Mouse (Mus musculus): ENCODE results near the gene Tenm3. TPM values are rescaled to one million over a fixed set of nuclear protein-coding genes. Genes with fewer than 3 reads are reported as not detected.

Tenm3 gene
- polyA plus RNA-seq, 1 experiment from 2014 or later, result 2.7 TPM

DNA sequence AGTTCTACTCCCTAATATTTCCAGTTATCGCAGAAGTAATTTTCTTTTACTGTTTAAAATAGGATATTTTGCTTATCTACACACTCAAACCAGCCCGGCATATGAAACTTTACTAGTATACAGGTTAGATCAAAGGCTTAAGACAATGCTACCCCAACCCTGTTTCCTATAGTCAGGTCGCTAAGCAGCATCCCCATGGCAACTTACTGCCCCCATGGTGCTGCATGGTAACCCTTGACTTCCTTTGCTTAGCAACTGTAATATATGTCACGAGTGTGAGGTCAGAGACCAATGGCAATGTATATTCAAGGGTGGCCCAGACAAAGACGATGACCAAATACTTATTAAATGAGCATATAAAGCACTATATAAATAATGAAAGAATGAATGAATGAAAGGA, 359.6 kb downstream of the Tenm3 start:
- Histone ChIP-seq H3K4me2 (no peak overlapping the region), H3K4me1 (replicated peaks) (no peaks in the 10 kb centered on the region), H3K4me3 (replicated peaks) (no peak overlapping the region), H3K27ac (replicated peaks) (no peak overlapping the region), H3K9me3 (replicated peaks) (no peaks in the 10 kb centered on the region), H3K9ac (no peak overlapping the region), H3K27me3 (no peaks in the 10 kb centered on the region), H3K36me3 (replicated peaks) (no peaks in the 10 kb centered on the region)
- WGBS (ENCODE audit: insufficient replicate concordance), result 58% methylated on average over 5 of the region's 5 CpGs
- ATAC-seq (ENCODE audit: insufficient read depth), result no peak

DNA sequence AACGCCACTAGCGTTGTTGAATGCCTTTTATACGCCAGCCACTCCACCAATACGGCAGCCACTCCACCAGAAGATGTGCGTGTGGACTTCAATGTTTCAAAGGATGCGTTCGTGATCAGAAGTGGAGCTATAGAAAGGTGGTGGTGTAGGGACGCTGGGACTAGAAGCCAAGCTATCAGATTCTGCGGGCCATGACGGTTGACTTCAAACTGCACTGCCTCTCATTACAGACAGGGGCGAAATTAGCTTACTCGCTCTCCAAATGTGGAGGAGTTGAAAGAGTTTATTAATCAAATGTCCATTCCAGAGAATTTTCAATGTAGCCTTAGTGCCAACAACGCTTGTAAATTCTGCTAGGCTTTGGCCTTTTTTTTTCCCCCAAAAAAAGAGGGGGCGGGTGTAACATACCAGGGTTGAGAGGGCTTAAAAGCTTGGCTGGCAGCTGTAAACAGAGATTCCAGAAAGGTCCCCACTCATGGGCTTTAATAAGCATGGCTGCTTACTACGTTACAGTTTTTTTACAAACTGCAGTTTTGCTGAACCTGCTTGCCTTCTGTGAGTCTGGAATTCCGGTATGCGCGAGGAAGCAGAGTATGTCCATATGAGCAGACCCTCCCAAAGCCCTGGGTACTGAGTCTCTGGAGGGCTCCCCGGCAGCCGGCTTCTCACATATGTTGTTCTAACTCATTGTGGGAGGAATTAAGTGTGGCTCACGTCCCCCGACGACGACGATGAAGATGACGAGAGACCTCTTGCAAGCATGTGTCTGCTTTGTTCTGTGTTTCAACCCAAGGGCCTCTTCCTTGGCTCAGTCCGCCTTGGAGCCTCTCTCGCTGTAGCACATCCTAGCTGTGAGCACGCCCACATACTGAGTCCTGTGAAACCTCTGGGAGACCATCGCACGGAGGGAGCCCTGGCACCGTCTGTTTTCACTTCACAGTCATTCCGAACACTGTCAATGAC, 361.8 kb downstream of the Tenm3 start:
- H3K4me3 ChIP-seq (replicated peaks), result no peak overlapping the region
- no peaks in the 10 kb centered on the region for H3K9me3 ChIP-seq (replicated peaks)
- H3K4me1 ChIP-seq (replicated peaks), result no peaks in the 10 kb centered on the region
- no peak overlapping the region for H3K9ac ChIP-seq
- no peak overlapping the region for H3K4me2 ChIP-seq
- no peaks in the 10 kb centered on the region for H3K36me3 ChIP-seq (replicated peaks)
- ATAC-seq (ENCODE audit: insufficient read depth), result no peak
- no peak overlapping the region for H3K27ac ChIP-seq (replicated peaks)
- WGBS (ENCODE audit: insufficient replicate concordance), result 76% methylated on average over 33 of the region's 33 CpGs
- H3K27me3 ChIP-seq, result no peaks in the 10 kb centered on the region

DNA sequence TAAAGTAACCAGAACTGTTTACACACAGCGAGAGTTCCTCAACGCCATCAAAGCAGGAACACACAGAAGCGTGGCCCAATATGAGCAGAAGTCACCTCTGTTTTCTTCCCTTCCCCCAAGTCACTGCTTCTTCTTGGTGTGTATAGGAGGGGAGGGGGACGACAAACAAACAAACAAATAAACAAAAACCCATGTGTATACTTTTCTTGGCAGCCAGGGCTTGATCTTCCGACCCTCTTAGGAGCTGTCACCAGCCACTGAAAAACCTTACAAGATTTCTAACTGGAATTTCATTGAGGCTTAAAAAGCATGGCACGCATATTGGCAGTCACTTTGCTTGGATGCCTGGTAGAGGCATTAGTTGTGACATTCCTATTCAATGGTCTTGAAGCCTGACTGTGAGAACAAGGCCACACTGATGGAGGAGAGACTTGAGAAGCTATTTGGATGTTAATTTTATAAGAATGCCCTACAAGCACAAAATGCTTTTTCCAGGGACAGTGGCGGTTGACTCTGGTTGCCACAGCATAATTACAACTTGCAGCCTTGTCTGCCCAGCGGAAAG, 366.3 kb downstream of the Tenm3 start:
- Histone ChIP-seq H3K27me3 (no peaks in the 10 kb centered on the region), H3K4me1 (replicated peaks) (peaks cover 4% of the 10 kb centered on the region; the same call in 1 of the 2 replicates), H3K36me3 (replicated peaks) (no peaks in the 10 kb centered on the region), H3K27ac (replicated peaks) (0 out of 2 replicates have a peak overlapping the region, but pooled peaks have one; percentile 14), H3K9me3 (replicated peaks) (no peaks in the 10 kb centered on the region), H3K9ac (no peak overlapping the region), H3K4me3 (replicated peaks) (no peak overlapping the region), H3K4me2 (no peak overlapping the region)
- 58% methylated on average over 8 of the region's 8 CpGs for WGBS (ENCODE audit: insufficient replicate concordance)
- ATAC-seq (ENCODE audit: insufficient read depth), result no peak

DNA sequence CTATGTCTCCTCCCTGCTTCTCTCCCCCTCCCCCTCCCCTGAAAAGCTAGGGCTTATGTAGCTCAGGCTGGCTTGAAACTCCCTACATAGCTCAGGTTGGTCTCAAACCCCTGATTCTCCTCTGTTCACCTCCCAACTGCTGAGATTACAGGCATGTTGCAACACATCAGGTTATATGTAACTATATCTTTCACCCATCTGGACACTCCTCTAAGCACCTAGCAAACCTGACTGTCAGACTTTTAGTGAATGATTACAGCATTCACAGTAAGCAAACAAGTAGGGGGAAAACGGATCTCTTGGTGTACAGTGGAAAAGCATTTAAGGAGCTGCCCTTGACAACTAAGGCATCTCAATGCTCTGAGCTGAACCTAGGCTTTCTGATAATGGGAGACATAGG, 366.9 kb downstream of the Tenm3 start:
- H3K27ac ChIP-seq (replicated peaks), result 0 out of 2 replicates have a peak overlapping the region, but pooled peaks have one; percentile 14
- no peak overlapping the region for H3K9ac ChIP-seq
- H3K4me2 ChIP-seq, result no peak overlapping the region
- ATAC-seq (ENCODE audit: insufficient read depth), result 0 out of 2 replicates have a peak, but pooled peaks have one; percentile 25
- H3K9me3 ChIP-seq (replicated peaks), result no peaks in the 10 kb centered on the region
- peaks cover 4% of the 10 kb centered on the region; the same call in 1 of the 2 replicates for H3K4me1 ChIP-seq (replicated peaks)
- no peak overlapping the region for H3K4me3 ChIP-seq (replicated peaks)
- H3K27me3 ChIP-seq, result no peaks in the 10 kb centered on the region
- 39% methylated on average over 1 of the region's 1 CpGs for WGBS (ENCODE audit: insufficient replicate concordance)
- no peaks in the 10 kb centered on the region for H3K36me3 ChIP-seq (replicated peaks)

DNA sequence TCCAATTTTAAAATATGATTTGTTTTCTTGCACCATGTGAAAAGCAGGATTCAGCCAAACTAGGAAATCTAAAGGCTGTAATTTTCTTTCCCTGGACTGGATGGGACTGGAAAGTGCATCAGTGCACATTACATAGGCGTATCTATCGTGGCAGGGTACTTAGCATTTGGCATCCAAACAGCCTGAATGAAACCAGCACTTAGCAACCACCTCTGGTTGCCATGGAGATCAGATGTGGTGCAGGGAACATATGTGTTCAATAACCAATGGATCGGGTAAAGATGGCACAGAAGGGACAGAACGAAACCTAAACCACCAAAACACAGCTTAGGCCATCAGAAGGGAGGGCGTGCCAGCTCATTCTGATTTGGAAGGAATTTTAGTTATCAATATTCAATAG, 376.1 kb downstream of the Tenm3 start:
- H3K9me3 ChIP-seq (replicated peaks), result no peaks in the 10 kb centered on the region
- no peaks in the 10 kb centered on the region for H3K4me1 ChIP-seq (replicated peaks)
- no peak overlapping the region for H3K4me3 ChIP-seq (replicated peaks)
- no peak overlapping the region for H3K9ac ChIP-seq
- no peak overlapping the region for H3K4me2 ChIP-seq
- H3K27me3 ChIP-seq, result no peaks in the 10 kb centered on the region
- ATAC-seq (ENCODE audit: insufficient read depth), result no peak
- WGBS (ENCODE audit: insufficient replicate concordance), result 62% methylated on average over 5 of the region's 5 CpGs
- no peaks in the 10 kb centered on the region for H3K36me3 ChIP-seq (replicated peaks)
- no peak overlapping the region for H3K27ac ChIP-seq (replicated peaks)

DNA sequence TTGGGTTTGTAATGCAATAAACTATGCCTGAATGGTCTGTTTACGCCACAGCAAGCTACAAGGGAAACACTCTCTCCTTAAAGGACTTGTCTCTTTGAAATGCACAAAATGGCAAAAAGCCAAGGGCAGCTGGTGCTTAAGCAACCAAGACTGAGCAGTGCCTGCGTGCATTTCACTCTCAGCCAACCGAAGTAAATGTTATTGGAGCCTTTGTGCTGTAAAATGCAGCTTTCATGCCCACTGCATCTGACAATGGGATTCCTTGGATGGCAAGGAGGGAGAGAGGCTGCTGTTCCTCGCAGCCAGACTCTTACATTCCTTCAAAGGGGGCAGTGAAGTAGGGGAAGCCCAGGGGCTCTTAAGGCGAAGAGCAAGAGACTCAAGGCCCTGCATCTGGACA, 385.4 kb downstream of the Tenm3 start:
- no peaks in the 10 kb centered on the region for H3K9me3 ChIP-seq (replicated peaks)
- ATAC-seq (ENCODE audit: insufficient read depth), result no peak
- no peak overlapping the region for H3K9ac ChIP-seq
- no peaks in the 10 kb centered on the region for H3K4me1 ChIP-seq (replicated peaks)
- H3K27me3 ChIP-seq, result no peaks in the 10 kb centered on the region
- H3K36me3 ChIP-seq (replicated peaks), result no peaks in the 10 kb centered on the region
- H3K27ac ChIP-seq (replicated peaks), result no peak overlapping the region
- H3K4me2 ChIP-seq, result no peak overlapping the region
- 31% methylated on average over 5 of the region's 5 CpGs for WGBS (ENCODE audit: insufficient replicate concordance)
- H3K4me3 ChIP-seq (replicated peaks), result no peak overlapping the region

DNA sequence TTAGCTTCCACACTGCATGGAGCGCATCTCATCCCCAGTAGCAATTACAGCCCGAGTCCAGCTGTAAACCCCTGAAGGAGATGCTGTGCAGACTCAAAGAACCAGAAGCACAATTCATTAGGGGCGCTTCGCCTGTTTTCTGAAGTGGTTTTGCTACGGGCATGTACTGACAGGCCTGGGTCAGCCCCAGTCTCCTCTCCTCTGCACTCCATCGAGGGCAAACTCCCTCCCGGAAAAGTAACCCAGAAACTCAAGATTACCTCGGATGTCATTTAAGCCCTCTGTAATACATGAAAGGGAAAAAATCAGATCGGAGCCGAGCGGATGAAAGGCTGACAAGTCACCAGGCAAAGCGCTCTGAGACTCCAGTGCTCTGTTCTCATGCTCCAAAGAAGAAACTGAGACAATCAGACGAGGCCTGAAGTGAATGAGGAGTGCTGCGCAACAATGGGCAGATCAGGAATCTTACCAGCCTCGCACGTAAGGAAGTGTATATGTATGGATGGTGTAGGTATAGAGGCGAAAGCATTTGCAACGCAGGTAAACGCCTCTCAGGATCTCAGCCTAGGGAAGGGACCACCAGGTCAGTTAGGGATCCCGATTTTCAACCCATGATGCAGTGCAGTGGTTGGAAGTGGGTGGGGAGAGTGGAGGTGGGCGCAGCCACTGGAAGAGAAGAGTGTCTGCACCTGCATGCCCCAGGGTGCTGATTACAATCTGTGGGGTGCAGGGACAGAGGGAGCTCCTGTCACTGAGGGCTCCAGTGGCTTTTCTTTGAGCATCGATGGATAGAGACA, 387.2 kb downstream of the Tenm3 start:
- WGBS (ENCODE audit: insufficient replicate concordance), result 56% methylated on average over 22 of the region's 22 CpGs
- no peak for ATAC-seq (ENCODE audit: insufficient read depth)
- Histone ChIP-seq H3K36me3 (replicated peaks) (no peaks in the 10 kb centered on the region), H3K9ac (no peak overlapping the region), H3K4me3 (replicated peaks) (no peak overlapping the region), H3K27ac (replicated peaks) (no peak overlapping the region), H3K4me1 (replicated peaks) (no peaks in the 10 kb centered on the region), H3K27me3 (no peaks in the 10 kb centered on the region), H3K4me2 (no peak overlapping the region), H3K9me3 (replicated peaks) (no peaks in the 10 kb centered on the region)

DNA sequence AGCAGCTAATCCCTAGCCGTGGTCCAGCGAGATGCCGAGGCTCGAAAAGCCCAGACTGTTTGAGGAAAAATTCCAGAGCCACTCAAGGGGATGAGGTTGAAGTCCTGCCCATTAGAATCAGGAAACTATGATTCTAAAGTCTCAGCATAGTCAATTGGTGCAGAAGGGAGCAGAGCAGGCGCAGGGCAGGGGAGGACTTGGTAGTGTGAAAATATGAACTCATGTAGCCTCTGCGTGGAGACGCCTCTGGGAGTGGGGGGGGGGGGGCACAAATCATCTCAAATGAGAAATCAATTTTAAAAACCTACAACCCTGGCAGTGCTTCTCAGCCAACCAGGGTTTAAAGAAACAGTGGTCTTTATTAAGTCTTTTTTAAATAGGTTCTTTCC, 392.5 kb downstream of the Tenm3 start:
- no peak overlapping the region for H3K4me3 ChIP-seq (replicated peaks)
- H3K4me1 ChIP-seq (replicated peaks), result no peaks in the 10 kb centered on the region
- 68% methylated on average over 7 of the region's 7 CpGs for WGBS (ENCODE audit: insufficient replicate concordance)
- H3K4me2 ChIP-seq, result no peak overlapping the region
- H3K9ac ChIP-seq, result no peak overlapping the region
- no peaks in the 10 kb centered on the region for H3K9me3 ChIP-seq (replicated peaks)
- H3K36me3 ChIP-seq (replicated peaks), result no peaks in the 10 kb centered on the region
- H3K27me3 ChIP-seq, result no peaks in the 10 kb centered on the region
- no peak for ATAC-seq (ENCODE audit: insufficient read depth)
- H3K27ac ChIP-seq (replicated peaks), result no peak overlapping the region

DNA sequence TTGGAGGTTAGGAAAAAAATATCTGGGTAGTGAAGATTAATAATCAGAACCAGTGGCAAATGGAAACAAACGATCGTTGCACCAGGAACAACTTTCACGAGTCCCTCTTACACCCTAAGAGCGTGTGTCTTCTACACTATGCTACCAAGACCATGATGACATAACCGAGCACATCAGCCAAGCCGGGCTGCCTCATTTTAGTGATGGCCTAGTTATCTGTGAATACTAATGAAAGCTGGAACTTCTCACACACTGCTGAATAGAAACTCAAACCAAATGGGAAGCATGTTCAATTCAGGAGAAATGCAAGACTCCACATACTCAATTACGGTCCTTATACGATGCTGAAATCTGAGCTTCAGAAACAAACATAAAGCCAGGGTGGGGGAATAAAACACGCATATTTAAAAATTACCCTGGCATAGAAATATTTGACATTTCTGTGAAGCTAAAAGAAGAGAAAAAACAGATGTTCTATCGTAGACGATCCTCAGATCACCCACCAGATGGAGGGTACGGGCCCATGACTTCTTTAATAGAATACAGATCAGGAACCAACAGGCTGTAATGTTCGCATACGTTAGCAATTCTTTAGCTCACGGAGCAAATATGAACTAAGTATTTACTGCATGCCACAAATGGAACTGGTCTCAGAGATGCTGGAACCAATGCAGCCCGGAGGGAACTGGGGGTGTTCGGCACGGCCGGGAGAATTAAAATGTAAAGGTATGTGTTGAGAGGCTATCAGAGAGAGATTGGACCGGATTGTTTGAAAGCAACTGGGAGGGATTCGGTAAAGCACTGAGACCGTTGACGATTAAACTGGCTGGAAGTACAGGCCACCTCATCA, 393.1 kb downstream of the Tenm3 start:
- Histone ChIP-seq H3K4me2 (no peak overlapping the region), H3K27ac (replicated peaks) (no peak overlapping the region), H3K36me3 (replicated peaks) (no peaks in the 10 kb centered on the region), H3K27me3 (no peaks in the 10 kb centered on the region), H3K4me1 (replicated peaks) (no peaks in the 10 kb centered on the region), H3K4me3 (replicated peaks) (no peak overlapping the region), H3K9ac (no peak overlapping the region), H3K9me3 (replicated peaks) (no peaks in the 10 kb centered on the region)
- 69% methylated on average over 23 of the region's 23 CpGs for WGBS (ENCODE audit: insufficient replicate concordance)
- ATAC-seq (ENCODE audit: insufficient read depth), result no peak

DNA sequence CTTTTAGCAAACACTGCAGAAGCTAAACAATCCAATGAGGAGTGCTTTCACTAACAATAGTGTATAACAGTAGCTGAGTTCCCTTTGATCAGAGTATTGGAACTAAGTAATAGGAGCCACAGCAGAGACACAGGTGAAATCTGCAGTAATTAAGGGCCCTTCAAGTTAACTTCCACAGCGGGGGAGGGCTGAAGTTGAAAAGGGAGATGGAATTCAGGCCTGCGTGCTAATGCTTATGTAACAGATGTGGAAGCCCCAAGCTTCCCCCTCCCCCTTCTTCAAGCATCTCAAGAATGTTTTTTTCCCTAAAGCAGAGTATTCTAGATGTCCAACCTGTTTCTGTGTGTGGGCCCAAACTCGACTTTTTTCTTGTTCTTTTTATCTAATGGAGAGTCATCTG, 394.1 kb downstream of the Tenm3 start:
- no peaks in the 10 kb centered on the region for H3K9me3 ChIP-seq (replicated peaks)
- H3K27me3 ChIP-seq, result no peaks in the 10 kb centered on the region
- no peak for ATAC-seq (ENCODE audit: insufficient read depth)
- WGBS (ENCODE audit: insufficient replicate concordance), result 24% methylated on average over 3 of the region's 3 CpGs
- no peaks in the 10 kb centered on the region for H3K36me3 ChIP-seq (replicated peaks)
- H3K4me3 ChIP-seq (replicated peaks), result no peak overlapping the region
- H3K9ac ChIP-seq, result no peak overlapping the region
- H3K27ac ChIP-seq (replicated peaks), result no peak overlapping the region
- no peak overlapping the region for H3K4me2 ChIP-seq
- no peaks in the 10 kb centered on the region for H3K4me1 ChIP-seq (replicated peaks)
